Mouse (Mus musculus) liver, embryonic 14.5 days (tissue): Measurements from ENCODE around the gene Jade1.

Experiments
- CTCF ChIP-seq: IDR thresholded peaks from 2 replicates; pipeline ENCODE4 v1.5.1; 2016; ENCODE audit warnings: antibody characterized with exemption, low read depth, control low read depth
- EP300 ChIP-seq: IDR thresholded peaks from 2 replicates; pipeline ENCODE4 v1.6.1; 2016; ENCODE audit warnings: antibody characterized with exemption, low read depth

- TF ChIP-seq EP300 (no peak), CTCF (no peak)
These were observed 6.3 kb downstream of the Jade1 start for GRCm38 (mm10) chr3:41561787-41562186.
